Mouse (Mus musculus) lung, embryonic 16.5 days (tissue): ENCODE measurements around the gene Arxes1. TPM values are rescaled to one million over a fixed set of nuclear protein-coding genes. Genes with fewer than 3 reads are reported as not detected.
"Not testable (repeated sequence)": the region's sequence is repeated elsewhere in the genome, so short reads cannot be mapped to it uniquely, and the experiment has no call there.

Experiments
- ATAC-seq: fragments of 200-750 bp; cut with Nextera tagmentation; 2 replicates; pipeline ENCODE4 v1.8.0; 2017; ENCODE audit warnings: low read depth, mild to moderate bottlenecking, moderate library complexity
- H3K27ac ChIP-seq: fragments of 300-500 bp; sonication (generic); 2 replicates; pipeline ENCODE4 v1.5.1; 2014; ENCODE audit warnings: mild to moderate bottlenecking, control low read depth, low read length
- H3K27me3 ChIP-seq: fragments of 300-500 bp; sonication (generic); 2 replicates; pipeline ENCODE4 v1.6.1; 2014; ENCODE audit warnings: low read depth, low read length, mixed read lengths; ENCODE audit not compliant: control insufficient read depth, insufficient read depth
- H3K36me3 ChIP-seq: fragments of 300-500 bp; sonication (generic); 2 replicates; pipeline ENCODE4 v1.6.1; 2014; ENCODE audit warnings: low read length; ENCODE audit not compliant: control insufficient read depth, insufficient read depth
- H3K4me1 ChIP-seq: fragments of 300-500 bp; sonication (generic); replicated peaks from 2 replicates; pipeline ENCODE4 v1.6.1; 2014; ENCODE audit warnings: low read length, mixed read lengths; ENCODE audit not compliant: control insufficient read depth, insufficient read depth
- H3K4me2 ChIP-seq: fragments of 300-500 bp; sonication (generic); 2 replicates; pipeline ENCODE4 v1.6.1; 2014; ENCODE audit warnings: low read depth, low read length, control low read depth
- H3K4me3 ChIP-seq: fragments of 300-500 bp; sonication (generic); 2 replicates; pipeline ENCODE4 v1.5.1; 2014; ENCODE audit warnings: mild to moderate bottlenecking, low read length, control low read depth
- H3K9ac ChIP-seq: fragments of 300-500 bp; sonication (generic); 2 replicates; pipeline ENCODE4 v1.6.1; 2014; ENCODE audit warnings: low read length, control low read depth
- H3K9me3 ChIP-seq: fragments of 300-500 bp; sonication (generic); 2 replicates; pipeline ENCODE4 v1.6.1; 2016; ENCODE audit warnings: low read length; ENCODE audit not compliant: control insufficient read depth
- WGBS: fragments of 180-500 bp; shearing (Covaris S2); extraction: QIAGEN DNeasy Blood & Tissue Kit; methylation state at CpG from one replicate; pipeline ENCODE4 v1.1.7; 2014; 5-methylcytosine and 5-hydroxymethylcytosine counted together
- polyA plus RNA-seq: library from polyadenylated mRNA; unstranded; fragments of >200 nt; fragmentation: Nextera tagmentation; extraction: Ambion mirVana; gene quantifications from 2 replicates; pipeline ENCODE4 v1.2.1, GENCODE M21; 2015

Arxes1 gene
- polyA plus RNA-seq: 13.2 and 17.7 TPM in 2 replicates

DNA sequence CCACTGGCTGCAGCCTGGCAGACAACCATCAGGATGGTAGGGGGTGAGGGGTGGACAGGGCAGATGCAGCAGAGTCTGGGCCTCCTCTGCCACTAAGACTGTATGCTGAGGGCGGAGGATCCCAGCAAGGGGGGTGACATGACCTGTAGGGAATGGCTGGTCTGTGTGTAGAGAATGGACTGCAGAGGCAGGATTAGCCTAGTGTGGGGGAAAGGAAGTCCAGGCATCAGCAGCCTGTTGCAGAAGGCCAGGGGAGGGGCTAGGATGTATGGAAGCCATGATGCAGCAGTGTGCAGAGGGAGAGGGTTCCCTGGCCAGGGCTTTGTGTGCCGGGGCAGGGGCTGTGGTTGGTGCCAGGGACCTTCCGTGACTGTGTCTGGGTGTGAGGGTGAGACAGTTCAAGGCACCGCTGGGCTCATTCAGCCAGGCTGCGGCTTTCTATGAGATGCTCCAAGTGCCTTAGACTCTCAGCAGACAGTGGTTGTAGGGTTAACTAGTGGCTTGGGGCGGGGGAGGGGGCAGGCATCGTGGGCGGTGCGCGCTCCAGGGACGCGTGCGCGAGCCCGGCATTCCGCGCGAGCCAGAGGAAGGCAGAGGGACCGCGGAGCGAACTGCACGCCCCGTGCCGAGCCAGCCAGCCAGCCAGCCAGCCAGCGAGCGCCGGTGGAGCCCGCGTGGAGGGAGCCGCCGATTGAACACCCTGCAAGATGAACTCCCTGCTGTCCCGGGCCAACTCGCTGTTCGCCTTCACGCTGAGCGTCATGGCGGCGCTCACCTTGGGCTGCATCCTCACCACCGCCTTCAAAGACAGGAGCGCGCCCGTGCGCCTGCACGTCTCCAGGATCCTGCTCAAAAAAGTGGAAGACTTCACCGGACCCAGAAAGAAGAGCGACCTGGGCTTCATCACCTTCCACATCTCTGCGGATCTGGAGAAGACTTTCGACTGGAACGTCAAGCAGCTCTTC is at the start of gene Arxes1:
Gene Arxes1 (plus strand): TSS at position 569 of the 965 bp plus-strand sequence.
- not testable (repeated sequence) for H3K36me3 ChIP-seq, H3K4me1 ChIP-seq, H3K9me3 ChIP-seq, H3K27ac ChIP-seq, H3K9ac ChIP-seq, H3K27me3 ChIP-seq
- 18% methylated on average over 7 of the region's 49 CpGs for WGBS
- Histone ChIP-seq H3K4me2 (peak within 1 kb of the TSS; percentile 28), H3K4me3 (peak within 1 kb of the TSS; percentile 27)
- peak; percentile 96 for ATAC-seq

DNA sequence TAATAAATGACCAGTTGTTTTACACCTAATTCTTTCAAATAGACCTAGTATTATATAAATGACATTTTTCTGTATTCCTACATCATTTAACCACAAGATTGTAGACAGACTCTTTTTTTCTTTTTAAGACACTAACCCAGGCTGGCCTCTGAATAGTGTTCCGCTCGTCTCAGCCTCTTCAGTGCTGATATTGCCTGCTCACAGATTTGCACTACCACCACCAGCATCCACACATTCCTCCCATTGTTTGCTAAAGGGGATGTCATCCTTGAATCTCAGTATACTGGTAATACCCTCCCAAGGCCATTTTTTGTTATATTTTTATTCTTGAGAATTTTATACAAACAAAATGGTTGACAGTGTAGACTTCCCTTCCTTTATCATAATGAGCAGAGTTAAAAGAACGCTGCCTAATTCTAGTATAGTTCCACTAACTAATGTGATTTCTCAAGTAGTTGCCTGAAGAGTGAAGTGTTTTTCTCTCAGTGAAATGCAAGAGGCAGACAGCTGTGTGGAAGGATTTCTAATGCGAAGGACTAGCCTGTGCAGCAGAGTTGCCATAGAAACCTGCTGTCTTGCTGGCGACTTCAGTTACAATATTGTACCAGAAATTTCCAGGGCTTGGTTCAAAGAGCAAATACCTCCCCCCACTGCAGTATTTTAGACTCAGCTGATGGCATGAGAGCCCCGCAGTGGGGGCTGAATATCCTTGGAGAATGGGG is 48.5 kb upstream of the Arxes1 start:
- Histone ChIP-seq H3K4me1 (0 out of 2 replicates have a peak, but pooled peaks cover 2% of the 10 kb centered on the region), H3K4me2 (no peak overlapping the region), H3K9me3 (no peaks in the 10 kb centered on the region), H3K9ac (no peak overlapping the region), H3K4me3 (no peak overlapping the region), H3K27ac (no peak overlapping the region), H3K36me3 (no peaks in the 10 kb centered on the region), H3K27me3 (no peaks in the 10 kb centered on the region)
- 65% methylated on average over 6 of the region's 6 CpGs for WGBS
- no peak for ATAC-seq

- WGBS: 97% methylated on average over 3 of the region's 3 CpGs
- 0 out of 2 replicates have a peak, but pooled peaks cover 2% of the 10 kb centered on the region for H3K4me1 ChIP-seq
- no peaks in the 10 kb centered on the region for H3K9me3 ChIP-seq
- no peak overlapping the region for H3K27ac ChIP-seq
- no peak for ATAC-seq
- no peak overlapping the region for H3K4me3 ChIP-seq
- H3K4me2 ChIP-seq: no peak overlapping the region
- H3K27me3 ChIP-seq: no peaks in the 10 kb centered on the region
- H3K9ac ChIP-seq: no peak overlapping the region
- no peaks in the 10 kb centered on the region for H3K36me3 ChIP-seq
Observed at GRCm38 (mm10) chrX:135986267-135986666, 46.9 kb upstream of the Arxes1 start.

DNA sequence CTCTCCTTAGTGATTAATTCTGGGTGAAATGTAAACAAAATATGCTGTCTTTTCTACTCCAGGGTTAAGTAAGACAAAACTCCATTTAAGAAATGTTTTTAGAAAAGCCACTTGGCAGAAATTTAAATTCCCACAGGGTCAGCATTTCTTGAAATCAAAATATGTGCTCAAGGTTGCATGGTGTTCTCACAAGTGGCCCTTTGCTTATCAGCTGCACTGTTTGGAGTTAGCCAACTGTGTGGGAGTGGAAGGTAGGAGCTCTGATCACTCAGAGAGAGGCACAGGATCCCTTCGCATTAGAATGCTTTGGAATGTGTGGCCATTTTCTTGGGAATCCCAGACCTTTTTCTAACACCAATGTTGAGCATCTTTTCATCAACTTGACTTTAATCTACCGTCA is 42.5 kb upstream of the Arxes1 start:
- Histone ChIP-seq H3K4me3 (no peak overlapping the region), H3K4me1 (no peaks in the 10 kb centered on the region), H3K36me3 (no peaks in the 10 kb centered on the region), H3K27ac (no peak overlapping the region), H3K27me3 (no peaks in the 10 kb centered on the region), H3K9me3 (no peaks in the 10 kb centered on the region), H3K4me2 (no peak overlapping the region), H3K9ac (no peak overlapping the region)
- ATAC-seq: no peak
- WGBS: 68% methylated on average over 2 of the region's 2 CpGs

- peak; percentile 89 for ATAC-seq
- not testable (repeated sequence) for H3K4me2 ChIP-seq
- WGBS: 75% methylated on average over 1 of the region's 3 CpGs
Observed at GRCm38 (mm10) chrX:135993192-135993594, 40.0 kb upstream of the Arxes1 start.

DNA sequence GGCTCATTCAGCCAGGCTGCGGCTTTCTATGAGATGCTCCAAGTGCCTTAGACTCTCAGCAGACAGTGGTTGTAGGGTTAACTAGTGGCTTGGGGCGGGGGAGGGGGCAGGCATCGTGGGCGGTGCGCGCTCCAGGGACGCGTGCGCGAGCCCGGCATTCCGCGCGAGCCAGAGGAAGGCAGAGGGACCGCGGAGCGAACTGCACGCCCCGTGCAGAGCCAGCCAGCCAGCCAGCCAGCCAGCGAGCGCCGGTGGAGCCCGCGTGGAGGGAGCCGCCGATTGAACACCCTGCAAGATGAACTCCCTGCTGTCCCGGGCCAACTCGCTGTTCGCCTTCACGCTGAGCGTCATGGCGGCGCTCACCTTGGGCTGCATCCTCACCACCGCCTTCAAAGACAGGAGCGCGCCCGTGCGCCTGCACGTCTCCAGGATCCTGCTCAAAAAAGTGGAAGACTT is 39.5 kb upstream of the Arxes1 start, which contains the start of gene Arxes2:
Gene Arxes2 (plus strand): TSS at position 161 of the 456 bp plus-strand sequence.
- H3K4me1 ChIP-seq, H3K9me3 ChIP-seq, H3K27ac ChIP-seq, H3K36me3 ChIP-seq, H3K27me3 ChIP-seq, H3K9ac ChIP-seq: not testable (repeated sequence)
- ATAC-seq: peak; percentile 94
- H3K4me2 ChIP-seq: peak within 1 kb of the TSS; percentile 17; the same call in 1 of the 2 replicates
- 0% methylated on average over 4 of the region's 39 CpGs for WGBS
- peak within 1 kb of the TSS; percentile 20 for H3K4me3 ChIP-seq

More at GRCm38 (mm10) chrX:135993192-135993594, 40.0 kb upstream of the Arxes1 start:
- not testable (repeated sequence) for H3K4me3 ChIP-seq, H3K9me3 ChIP-seq, H3K27ac ChIP-seq, H3K9ac ChIP-seq, H3K27me3 ChIP-seq, H3K36me3 ChIP-seq, H3K4me1 ChIP-seq

DNA sequence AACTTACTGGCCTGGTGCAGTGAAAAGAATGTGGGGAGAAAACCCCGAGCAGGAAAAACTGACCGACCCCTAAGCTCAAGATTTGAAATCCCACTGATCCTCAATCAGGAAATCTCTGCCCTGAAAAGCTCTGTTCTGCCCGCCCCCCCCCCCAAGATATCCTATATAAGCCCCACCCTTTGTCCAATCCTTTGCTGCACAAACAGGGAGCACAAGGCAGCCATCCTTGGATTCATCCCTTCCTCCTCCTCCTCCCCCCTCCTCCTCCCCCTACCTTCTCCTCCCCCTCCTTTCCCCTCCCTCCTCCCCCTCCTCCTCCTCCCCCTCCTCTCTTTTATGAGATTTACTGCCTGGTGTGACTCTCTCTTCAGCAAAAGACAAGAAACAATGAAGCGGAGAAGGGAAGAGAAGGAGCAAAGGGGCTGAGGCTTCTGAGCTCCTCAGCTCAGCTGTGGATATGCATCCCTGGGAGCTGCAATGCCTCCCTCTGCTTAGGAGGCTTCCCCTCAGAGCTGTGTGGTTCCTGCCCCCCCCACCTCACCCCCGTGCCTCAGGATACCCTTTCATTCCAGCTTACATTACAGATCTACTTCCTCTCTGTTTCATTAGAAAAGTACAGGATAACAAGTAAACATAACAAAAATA is 25.8 kb upstream of the Arxes1 start:
- ATAC-seq: no peak
- Histone ChIP-seq H3K27me3 (no peaks in the 10 kb centered on the region), H3K9me3 (no peaks in the 10 kb centered on the region), H3K4me2 (no peak overlapping the region), H3K4me1 (no peaks in the 10 kb centered on the region), H3K36me3 (no peaks in the 10 kb centered on the region), H3K27ac (no peak overlapping the region), H3K4me3 (no peak overlapping the region), H3K9ac (no peak overlapping the region)
- WGBS: 57% methylated on average over 4 of the region's 5 CpGs

- Histone ChIP-seq H3K9me3 (no peaks in the 10 kb centered on the region; the same call in 1 of the 2 replicates), H3K4me1 (no peaks in the 10 kb centered on the region), H3K27ac (no peak overlapping the region), H3K4me2 (no peak overlapping the region), H3K9ac (no peak overlapping the region), H3K27me3 (no peaks in the 10 kb centered on the region), H3K4me3 (no peak overlapping the region), H3K36me3 (no peaks in the 10 kb centered on the region)
- ATAC-seq: peak; percentile 61; the same call in 1 of the 2 replicates
- 17% methylated on average over 2 of the region's 2 CpGs for WGBS
Observed at GRCm38 (mm10) chrX:136014392-136014791, 18.8 kb upstream of the Arxes1 start.
